Mouse (Mus musculus) megakaryocyte-erythroid progenitor cell, adult 5-6 weeks (primary cell): ENCODE measurements around the gene Stk32c. TPM values are rescaled to one million over a fixed set of nuclear protein-coding genes. Genes with fewer than 3 reads are reported as not detected.

Source experiments
- ATAC-seq: replicated peaks from 2 replicates; pipeline ENCODE4 v1.8.0; 2016; ENCODE audit warnings: mild to moderate bottlenecking, inconsistent platforms; ENCODE audit not compliant: severe bottlenecking, poor library complexity, low FRiP score, low TSS enrichment
- total RNA-seq, 2 experiments: library from RNA; stranded (forward) in 1 of 2; stranded (reverse) in 1 of 2; fragments of 200-1000, 215-1000 nt in 1 of 2; fragments of >200 nt in 1 of 2; fragmentation: Nextera tagmentation in 1 of 2; gene quantifications; 2 replicates each; pipeline ENCODE4 v1.2.3; 2014 to 2017

The Stk32c gene
- total RNA-seq, 2 experiments from 2014 or later = not detected

- ATAC-seq = peak; percentile 72
These were observed 56.6 kb downstream of the Stk32c start for GRCm38 (mm10) chr7:139156341-139157058.

DNA sequence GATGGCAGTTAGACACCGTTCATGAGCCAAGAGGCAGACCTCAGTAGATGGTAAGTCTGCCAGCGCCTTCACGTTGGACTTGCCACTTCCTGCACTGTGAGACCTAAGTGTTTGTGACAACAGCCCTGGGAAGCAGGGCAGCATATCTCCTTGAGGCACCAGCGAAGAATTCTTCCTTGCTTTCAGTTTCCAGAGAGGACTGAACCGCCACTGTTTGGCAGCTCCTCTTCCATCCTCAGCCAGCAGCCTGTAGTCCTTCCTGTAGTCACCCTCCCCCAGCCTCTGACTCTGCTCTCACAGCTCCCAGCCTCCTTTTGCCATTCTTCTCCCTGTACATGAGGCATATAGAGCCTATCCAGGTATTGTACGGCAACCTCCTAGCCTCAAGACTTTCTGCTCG is 60.2 kb downstream of the Stk32c start:
- ATAC-seq = no peak

DNA sequence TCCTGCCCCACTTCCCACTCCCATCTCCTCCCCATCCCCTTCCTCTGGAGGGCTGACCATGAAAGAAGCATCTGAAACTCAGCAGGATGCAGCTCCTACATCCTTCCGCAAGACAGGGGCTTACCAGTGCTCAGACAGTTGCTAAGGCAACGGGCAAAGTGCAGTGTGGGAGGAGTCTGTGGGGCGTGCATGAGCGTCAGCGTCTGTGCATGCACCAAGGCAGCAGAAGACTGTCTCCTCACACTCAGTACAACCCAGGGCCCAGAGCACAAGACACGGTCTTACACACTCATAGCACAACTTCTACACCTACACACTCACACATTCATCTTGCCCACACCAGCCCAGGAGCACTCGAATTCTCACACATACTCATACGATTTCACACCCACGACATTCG is 62.0 kb downstream of the Stk32c start:
- ATAC-seq = 0 out of 2 replicates have a peak, but pooled peaks have one; percentile 22

- ATAC-seq = no peak
These were observed 63.7 kb downstream of the Stk32c start for GRCm38 (mm10) chr7:139149373-139149772.

DNA sequence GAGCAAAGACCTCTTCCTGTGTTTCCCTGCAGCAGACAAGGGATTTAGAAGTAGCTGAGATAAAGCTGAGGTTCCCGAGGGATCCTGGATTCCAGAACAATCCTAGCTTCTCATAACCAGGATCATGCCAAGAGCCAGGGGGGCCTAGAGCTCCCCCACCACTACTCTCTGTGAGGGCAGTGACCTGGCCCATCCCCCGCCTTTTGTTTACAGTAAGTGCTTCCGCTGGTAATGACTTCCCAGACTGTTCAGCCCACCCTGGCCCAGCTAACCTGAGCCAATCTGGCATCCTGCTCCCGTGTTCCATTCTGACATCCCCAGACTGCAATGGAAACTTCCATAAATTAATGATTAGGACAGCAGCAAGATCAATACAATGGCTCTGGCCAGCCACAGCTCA is 65.7 kb downstream of the Stk32c start:
- no peak for ATAC-seq

GRCm38 (mm10) chr7:139145891-139146290 is 67.2 kb downstream of the Stk32c start:
- ATAC-seq = no peak

GRCm38 (mm10) chr7:139143785-139144184 is 69.3 kb downstream of the Stk32c start:
- ATAC-seq = no peak

- ATAC-seq = no peak
These were observed 73.1 kb downstream of the Stk32c start for GRCm38 (mm10) chr7:139139921-139140461.

GRCm38 (mm10) chr7:139136906-139137491 is 76.1 kb downstream of the Stk32c start:
- no peak for ATAC-seq

GRCm38 (mm10) chr7:139135236-139135635 is 77.9 kb downstream of the Stk32c start:
- ATAC-seq = no peak

DNA sequence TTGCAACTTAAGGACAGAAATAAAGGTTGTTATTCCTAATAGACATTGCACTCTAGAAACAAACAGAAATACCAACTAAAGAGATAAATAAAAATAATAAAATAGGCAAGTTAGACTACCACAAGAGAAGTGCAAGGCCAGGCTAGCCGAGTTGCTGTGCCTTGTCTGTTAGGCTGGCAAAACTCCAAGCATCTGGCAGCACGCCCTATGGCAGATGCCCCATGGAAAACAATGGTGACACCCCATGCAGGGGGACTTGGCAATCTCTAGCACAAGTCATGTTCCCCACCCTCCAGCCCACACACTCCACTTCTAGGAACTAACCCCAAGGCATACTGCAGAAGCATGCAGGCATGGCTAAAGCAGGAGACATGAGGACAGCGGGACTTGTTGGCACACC is 79.7 kb downstream of the Stk32c start:
- no peak for ATAC-seq

DNA sequence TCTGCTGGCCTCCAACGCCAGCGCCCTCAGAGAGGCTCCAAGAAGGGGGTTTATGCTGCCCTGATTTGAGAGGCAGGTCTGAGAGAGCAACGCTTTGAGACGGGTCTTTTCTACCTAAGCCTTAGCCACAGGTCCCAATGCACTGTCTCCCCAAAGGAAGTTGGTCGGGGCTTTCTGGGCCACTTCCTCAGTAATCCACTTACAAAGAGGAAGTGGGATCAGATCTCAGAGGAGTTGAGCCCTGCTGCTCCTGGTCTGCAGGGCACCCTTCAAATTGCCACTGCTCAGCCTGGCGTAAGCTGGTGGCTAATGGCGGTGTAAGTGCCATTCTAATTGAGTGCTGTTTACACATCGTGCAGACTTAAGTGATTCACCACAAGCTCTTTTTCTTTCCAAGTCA is 81.6 kb downstream of the Stk32c start:
- ATAC-seq = no peak

DNA sequence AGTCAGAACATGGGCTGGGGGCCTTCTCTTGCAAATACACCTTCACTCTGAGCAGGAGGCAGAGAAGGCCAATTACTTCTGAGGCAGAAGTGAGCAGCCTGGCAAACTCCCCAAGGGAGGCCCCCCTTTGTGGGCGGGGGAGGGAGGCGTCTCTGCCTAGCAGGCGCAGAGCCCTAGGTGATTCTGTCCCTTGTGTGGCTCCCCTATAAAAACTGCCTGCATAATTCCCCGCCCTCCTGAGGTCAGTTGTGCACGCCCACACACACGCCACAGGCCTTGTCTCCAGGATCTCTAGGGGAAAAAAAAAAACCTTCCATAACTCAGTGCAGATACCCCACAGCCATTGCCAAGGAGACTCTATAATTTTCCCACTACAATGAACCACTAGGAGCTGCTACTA is 82.7 kb downstream of the Stk32c start:
- ATAC-seq = no peak

DNA sequence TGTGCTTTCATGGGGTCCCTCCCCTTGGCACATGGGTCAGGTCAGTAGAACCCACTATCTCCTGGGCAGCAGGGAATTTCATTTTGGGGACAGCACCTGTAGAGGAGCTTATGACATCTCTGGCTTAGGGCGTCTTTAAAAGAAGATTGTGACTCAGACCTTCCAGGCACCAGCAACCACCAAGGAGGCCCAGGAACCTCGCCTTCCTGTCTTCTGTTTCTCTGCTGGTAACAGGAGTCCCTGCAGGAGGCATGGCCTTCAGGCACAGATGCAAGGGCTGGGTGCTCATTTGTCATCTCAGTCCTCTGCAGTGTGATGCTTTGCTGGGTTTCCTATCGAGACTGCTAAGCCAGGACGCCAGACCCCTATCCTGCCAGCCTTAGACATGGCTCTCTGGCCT is 84.1 kb downstream of the Stk32c start:
- ATAC-seq = no peak

DNA sequence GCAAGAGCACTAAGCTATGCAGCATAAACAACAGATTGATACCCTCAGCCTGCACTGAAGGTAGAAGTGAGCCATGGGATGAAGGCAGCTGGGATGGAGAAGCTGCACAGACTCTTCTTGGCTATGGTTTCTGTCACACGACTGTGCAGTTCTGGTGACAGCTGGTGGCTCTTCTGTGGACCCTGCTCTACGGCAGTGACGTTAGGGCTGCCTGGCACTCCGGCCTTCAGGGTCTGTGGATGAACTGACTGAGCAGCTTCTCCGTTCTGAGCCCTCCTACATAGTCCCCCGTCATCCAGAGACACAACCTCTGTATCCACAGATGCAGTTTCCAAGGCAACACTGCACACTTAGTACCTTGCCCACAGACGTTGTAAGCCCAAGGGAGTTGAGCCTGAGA is 86.6 kb downstream of the Stk32c start:
- ATAC-seq = no peak

- no peak for ATAC-seq
These were observed 87.2 kb downstream of the Stk32c start for GRCm38 (mm10) chr7:139125881-139126280.

- ATAC-seq = no peak
These were observed 93.3 kb downstream of the Stk32c start for GRCm38 (mm10) chr7:139119775-139120153.

DNA sequence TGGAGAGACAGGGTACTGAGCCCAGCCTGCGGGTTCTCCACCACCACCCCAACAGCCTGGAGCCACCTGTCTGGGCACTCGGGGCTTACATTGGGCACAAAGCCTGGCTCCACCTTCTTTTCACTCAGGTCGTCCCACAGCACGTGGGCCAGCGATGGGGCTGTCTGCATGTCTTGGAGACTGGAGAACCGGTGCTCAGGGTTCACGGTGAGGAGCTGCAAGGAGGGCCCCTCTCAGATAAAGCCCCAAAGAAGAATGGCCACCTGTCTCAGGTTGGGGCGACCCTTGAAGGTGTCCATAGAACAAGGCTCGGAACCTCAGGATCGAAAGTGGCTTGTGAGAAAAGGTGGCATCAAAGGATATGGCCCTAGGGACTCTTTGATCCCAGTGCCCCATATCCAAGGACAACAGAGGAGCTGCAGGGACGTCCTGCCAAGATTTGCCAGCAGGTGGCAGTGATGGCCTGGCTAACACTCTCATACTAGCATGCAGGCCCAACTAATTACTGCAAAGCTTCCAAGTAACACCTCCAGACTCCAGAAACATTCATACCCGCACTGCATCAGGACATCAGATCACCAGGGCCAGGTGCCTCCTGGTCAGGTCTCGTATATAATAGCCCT is 93.8 kb downstream of the Stk32c start:
- peak; percentile 98 for ATAC-seq

GRCm38 (mm10) chr7:139107908-139108650 is 105.0 kb downstream of the Stk32c start:
- ATAC-seq = no peak

DNA sequence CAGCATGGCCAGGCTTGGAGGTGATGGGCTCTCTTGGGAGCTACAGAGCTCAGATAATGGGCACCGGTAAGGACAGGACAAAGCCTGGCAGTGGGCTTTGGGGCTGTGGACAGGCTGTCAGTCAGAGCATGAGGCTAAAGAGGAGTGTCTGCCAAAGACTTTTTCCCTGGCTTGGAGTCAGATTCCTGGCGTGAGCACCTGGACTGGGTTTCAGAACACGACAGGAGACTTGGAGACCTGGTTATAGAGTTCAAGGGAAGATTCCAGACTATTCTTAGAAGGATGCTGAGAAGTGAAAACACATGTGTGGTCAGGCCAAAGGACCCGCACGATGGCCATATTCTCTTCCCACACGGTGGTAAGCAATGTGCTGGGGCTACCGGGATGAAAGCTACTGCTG is 107.4 kb downstream of the Stk32c start:
- no peak for ATAC-seq
